Mouse (Mus musculus): ENCODE results near the gene Supt4a. TPM values are rescaled to one million over a fixed set of nuclear protein-coding genes. Genes with fewer than 3 reads are reported as not detected.
A peak's percentile ranks its signal among the peaks of the same experiment; 100 is the strongest.

The Supt4a gene
- polyA plus RNA-seq, 1 experiment from 2014 or later, result 111 TPM

DNA sequence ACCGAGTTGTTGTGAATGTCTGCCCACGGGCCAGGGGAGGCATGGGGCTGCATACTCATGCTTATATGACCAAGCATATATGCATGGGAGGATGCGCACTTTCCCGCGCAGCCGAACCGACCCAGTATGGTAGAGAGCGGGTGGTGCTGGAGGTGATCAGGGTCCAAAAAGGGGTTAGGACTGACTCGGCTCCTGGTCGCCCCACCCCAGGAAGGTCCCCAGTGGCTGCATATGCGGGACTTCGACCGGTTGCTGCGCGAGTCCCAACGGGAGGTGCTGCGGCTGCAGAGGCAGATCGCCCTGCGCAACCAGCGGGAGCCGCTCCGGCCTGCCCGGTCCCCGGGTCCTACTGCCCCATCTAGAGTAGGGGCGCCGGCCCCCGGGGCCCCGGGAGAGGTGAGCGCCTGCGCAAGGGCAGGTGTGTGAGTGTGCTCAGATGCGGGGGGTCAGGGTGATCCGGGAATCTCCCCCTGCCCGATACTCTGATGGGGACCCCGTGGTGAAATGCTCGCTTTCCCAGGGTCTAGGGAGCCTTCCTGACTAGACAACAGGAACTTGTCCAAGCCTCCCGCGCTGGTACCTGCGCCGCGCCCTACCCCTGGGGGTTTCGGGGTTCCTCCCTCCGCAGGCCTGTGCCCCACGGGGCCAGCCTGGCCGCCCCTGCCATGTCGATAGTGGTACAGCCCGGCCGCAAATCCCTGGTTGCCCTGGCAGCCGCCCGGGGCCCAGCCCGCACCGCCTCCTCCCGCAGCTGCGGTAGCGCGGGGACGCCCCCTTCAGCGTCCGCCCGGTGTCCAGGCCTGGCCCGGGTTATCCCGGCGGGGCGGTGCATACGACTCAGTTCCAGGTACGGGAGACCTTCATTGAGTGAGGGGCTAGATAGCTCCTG, 26.9 kb downstream of the Supt4a start:
- peak; percentile 25; the same call in 1 of the 2 replicates for ATAC-seq (replicated peaks; ENCODE audit: extremely low read depth, insufficient read depth, low FRiP score)
- peaks cover 12% of the 10 kb centered on the region for H3K4me1 ChIP-seq (ENCODE audit: control insufficient read depth, insufficient read depth, low read length)
- H3K9me3 ChIP-seq (replicated peaks; ENCODE audit: control insufficient read depth, low read length), result no peaks in the 10 kb centered on the region
- H3K36me3 ChIP-seq (ENCODE audit: control insufficient read depth, insufficient read depth), result no peaks in the 10 kb centered on the region
- H3K9ac ChIP-seq (ENCODE audit: low read length), result peak overlapping the region; percentile 42
- no peak overlapping the region for H3K27ac ChIP-seq (ENCODE audit: low read length)
- H3K27me3 ChIP-seq (ENCODE audit: control insufficient read depth, insufficient read depth, low read length), result peaks cover 79% of the 10 kb centered on the region
- H3K4me3 ChIP-seq (ENCODE audit: low read length), result peak overlapping the region; percentile 46
- H3K4me2 ChIP-seq (ENCODE audit: low read depth, low read length), result peak overlapping the region; percentile 70
- 2% methylated on average over 65 of the region's 65 CpGs for WGBS

DNA sequence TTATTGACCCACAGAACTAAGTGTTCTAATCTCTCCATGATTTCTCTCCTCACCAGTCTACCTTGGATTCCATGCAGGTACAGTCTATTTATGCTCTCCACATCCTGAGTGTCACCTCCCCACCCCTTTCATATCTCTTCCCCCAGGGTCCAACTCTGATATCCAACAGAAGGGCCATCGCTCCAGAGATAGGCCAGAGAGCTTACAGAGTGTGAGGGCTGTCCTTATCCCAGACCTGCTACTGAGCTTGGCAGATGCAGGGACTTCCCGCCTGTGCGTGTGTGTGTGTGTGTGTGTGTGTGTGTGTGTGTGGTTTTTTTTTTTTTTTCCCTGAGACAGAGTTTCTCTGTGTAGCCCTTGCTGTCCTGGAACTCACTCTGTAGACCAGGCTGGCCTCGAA, 31.4 kb downstream of the Supt4a start:
- peaks cover 39% of the 10 kb centered on the region for H3K27me3 ChIP-seq (ENCODE audit: control insufficient read depth, insufficient read depth, low read length)
- H3K9me3 ChIP-seq (replicated peaks; ENCODE audit: control insufficient read depth, low read length), result no peaks in the 10 kb centered on the region
- no peak overlapping the region for H3K4me2 ChIP-seq (ENCODE audit: low read depth, low read length)
- no peak overlapping the region for H3K4me3 ChIP-seq (ENCODE audit: low read length)
- H3K9ac ChIP-seq (ENCODE audit: low read length), result no peak overlapping the region
- 70% methylated on average over 4 of the region's 4 CpGs for WGBS
- peaks cover 7% of the 10 kb centered on the region for H3K4me1 ChIP-seq (ENCODE audit: control insufficient read depth, insufficient read depth, low read length)
- H3K36me3 ChIP-seq (ENCODE audit: control insufficient read depth, insufficient read depth), result no peaks in the 10 kb centered on the region
- no peak for ATAC-seq (replicated peaks; ENCODE audit: extremely low read depth, insufficient read depth, low FRiP score)
- H3K27ac ChIP-seq (ENCODE audit: low read length), result no peak overlapping the region

DNA sequence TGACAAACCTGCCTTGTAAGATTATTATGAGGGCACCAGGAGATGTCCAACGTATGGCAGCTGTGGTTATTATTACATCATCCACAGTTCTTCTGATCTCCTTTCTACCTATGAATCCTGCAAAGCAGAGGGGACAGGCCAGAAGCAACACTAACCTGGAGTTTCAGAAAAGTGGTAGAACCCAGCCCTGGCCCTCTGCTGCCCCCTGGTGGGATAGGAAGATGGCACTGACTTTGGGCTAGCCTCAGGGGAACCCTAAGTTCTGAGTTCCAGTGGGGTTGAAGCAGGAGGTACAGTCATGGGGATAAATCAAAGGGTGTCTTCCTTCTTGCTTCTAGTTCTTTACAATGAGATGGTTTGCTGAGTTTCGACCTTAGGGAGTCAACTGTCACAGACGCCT, 33.6 kb downstream of the Supt4a start:
- WGBS, result 48% methylated on average over 3 of the region's 3 CpGs
- Histone ChIP-seq H3K4me1 (ENCODE audit: control insufficient read depth, insufficient read depth, low read length) (no peaks in the 10 kb centered on the region), H3K27me3 (ENCODE audit: control insufficient read depth, insufficient read depth, low read length) (peaks cover 17% of the 10 kb centered on the region), H3K36me3 (ENCODE audit: control insufficient read depth, insufficient read depth) (no peaks in the 10 kb centered on the region), H3K4me3 (ENCODE audit: low read length) (no peak overlapping the region), H3K9ac (ENCODE audit: low read length) (no peak overlapping the region), H3K27ac (ENCODE audit: low read length) (no peak overlapping the region), H3K9me3 (replicated peaks; ENCODE audit: control insufficient read depth, low read length) (no peaks in the 10 kb centered on the region), H3K4me2 (ENCODE audit: low read depth, low read length) (no peak overlapping the region)
- ATAC-seq (replicated peaks; ENCODE audit: extremely low read depth, insufficient read depth, low FRiP score), result no peak

DNA sequence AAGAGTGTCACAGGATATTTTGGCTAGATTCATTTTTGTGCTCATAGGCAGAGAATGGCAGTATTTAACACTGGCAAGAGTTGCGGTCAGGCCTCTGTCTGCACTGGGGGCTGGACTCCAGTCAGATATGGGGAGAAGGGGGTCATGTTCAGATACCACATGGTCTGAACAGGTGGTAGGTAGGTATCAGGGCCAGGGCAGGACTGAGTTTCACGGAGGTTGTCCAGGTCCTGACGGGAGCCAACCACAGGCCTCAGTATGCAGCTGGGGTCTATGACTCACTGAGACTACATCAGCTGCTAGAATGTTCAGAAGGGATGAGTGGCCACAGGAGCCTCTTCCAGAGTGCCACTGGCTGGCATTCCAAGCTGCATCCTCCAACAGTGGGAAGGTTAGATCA, 35.0 kb downstream of the Supt4a start:
- no peak overlapping the region for H3K4me2 ChIP-seq (ENCODE audit: low read depth, low read length)
- H3K36me3 ChIP-seq (ENCODE audit: control insufficient read depth, insufficient read depth), result no peaks in the 10 kb centered on the region
- H3K9ac ChIP-seq (ENCODE audit: low read length), result no peak overlapping the region
- no peak overlapping the region for H3K4me3 ChIP-seq (ENCODE audit: low read length)
- H3K27ac ChIP-seq (ENCODE audit: low read length), result no peak overlapping the region
- H3K27me3 ChIP-seq (ENCODE audit: control insufficient read depth, insufficient read depth, low read length), result 0 out of 2 replicates have a peak, but pooled peaks cover 9% of the 10 kb centered on the region
- WGBS, result 76% methylated on average over 3 of the region's 3 CpGs
- no peaks in the 10 kb centered on the region for H3K9me3 ChIP-seq (replicated peaks; ENCODE audit: control insufficient read depth, low read length)
- ATAC-seq (replicated peaks; ENCODE audit: extremely low read depth, insufficient read depth, low FRiP score), result no peak
- H3K4me1 ChIP-seq (ENCODE audit: control insufficient read depth, insufficient read depth, low read length), result no peaks in the 10 kb centered on the region

DNA sequence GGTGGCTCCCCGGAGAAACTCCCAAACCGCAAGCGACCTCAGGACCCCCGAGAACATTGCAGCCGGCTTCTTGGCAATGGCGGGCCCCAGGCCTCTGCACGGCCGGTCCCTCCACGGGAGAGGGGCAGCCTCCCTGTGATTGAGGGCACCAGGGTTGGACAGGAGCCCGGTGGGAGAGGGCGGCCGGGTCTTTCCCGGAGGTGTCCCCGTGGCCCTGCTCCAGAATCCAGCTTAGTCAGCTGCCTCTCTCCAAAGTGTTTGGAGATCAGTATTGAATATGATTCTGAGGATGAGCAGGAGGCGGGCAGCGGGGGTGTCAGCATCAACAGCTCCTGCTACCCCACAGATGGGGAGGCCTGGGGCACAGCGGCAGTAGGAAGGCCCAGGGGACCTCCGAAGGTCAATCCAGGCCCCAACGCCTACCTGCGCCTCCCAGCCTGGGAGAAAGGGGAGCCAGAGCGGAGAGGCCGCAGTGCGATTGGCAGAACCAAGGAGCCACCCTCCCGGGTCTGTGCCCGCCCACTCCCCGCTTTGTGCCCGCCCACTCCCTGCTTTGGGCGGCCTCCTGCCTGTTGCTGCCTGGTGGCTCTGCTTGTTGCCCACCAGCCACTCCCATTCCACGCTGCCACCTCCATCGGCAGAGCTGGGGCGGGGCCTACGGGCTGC, 40.9 kb downstream of the Supt4a start:
- H3K27ac ChIP-seq (ENCODE audit: low read length), result no peak overlapping the region
- ATAC-seq (replicated peaks; ENCODE audit: extremely low read depth, insufficient read depth, low FRiP score), result peak; percentile 62; the same call in 1 of the 2 replicates
- no peaks in the 10 kb centered on the region for H3K36me3 ChIP-seq (ENCODE audit: control insufficient read depth, insufficient read depth)
- 11% methylated on average over 30 of the region's 32 CpGs for WGBS
- no peaks in the 10 kb centered on the region for H3K9me3 ChIP-seq (replicated peaks; ENCODE audit: control insufficient read depth, low read length)
- H3K4me1 ChIP-seq (ENCODE audit: control insufficient read depth, insufficient read depth, low read length), result peaks cover 5% of the 10 kb centered on the region; the same call in 1 of the 2 replicates
- peak overlapping the region; percentile 67 for H3K4me2 ChIP-seq (ENCODE audit: low read depth, low read length)
- peak overlapping the region; percentile 42 for H3K4me3 ChIP-seq (ENCODE audit: low read length)
- H3K27me3 ChIP-seq (ENCODE audit: control insufficient read depth, insufficient read depth, low read length), result peaks cover 13% of the 10 kb centered on the region; the same call in 1 of the 2 replicates
- H3K9ac ChIP-seq (ENCODE audit: low read length), result peak overlapping the region; percentile 64

DNA sequence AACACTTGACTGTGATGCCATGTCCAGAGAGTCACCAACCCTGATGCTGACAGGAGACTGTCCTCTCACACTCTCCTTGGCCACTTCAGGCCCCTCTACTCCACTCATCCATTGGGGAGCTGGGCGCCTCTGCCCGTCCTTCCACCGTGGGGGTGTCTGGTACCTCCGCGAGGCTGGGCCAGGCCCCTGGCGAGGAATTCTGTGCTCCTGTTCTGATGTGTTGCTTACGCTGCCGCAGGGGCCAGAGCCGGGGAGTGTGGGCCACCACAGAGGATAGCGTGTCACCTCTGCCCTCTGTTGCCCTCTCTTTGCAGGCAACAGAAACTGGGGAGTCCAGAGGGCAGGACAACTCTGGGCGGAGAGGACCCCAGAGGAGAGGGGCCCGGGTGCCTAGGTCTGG, 41.6 kb downstream of the Supt4a start:
- ATAC-seq (replicated peaks; ENCODE audit: extremely low read depth, insufficient read depth, low FRiP score), result no peak
- Histone ChIP-seq H3K9ac (ENCODE audit: low read length) (0 out of 2 replicates have a peak overlapping the region, but pooled peaks have one; percentile 33), H3K27me3 (ENCODE audit: control insufficient read depth, insufficient read depth, low read length) (peaks cover 13% of the 10 kb centered on the region; the same call in 1 of the 2 replicates), H3K9me3 (replicated peaks; ENCODE audit: control insufficient read depth, low read length) (no peaks in the 10 kb centered on the region), H3K4me3 (ENCODE audit: low read length) (peak overlapping the region; percentile 42), H3K27ac (ENCODE audit: low read length) (no peak overlapping the region), H3K4me1 (ENCODE audit: control insufficient read depth, insufficient read depth, low read length) (peaks cover 5% of the 10 kb centered on the region; the same call in 1 of the 2 replicates), H3K36me3 (ENCODE audit: control insufficient read depth, insufficient read depth) (no peaks in the 10 kb centered on the region), H3K4me2 (ENCODE audit: low read depth, low read length) (peak overlapping the region; percentile 67)
- 42% methylated on average over 12 of the region's 12 CpGs for WGBS

DNA sequence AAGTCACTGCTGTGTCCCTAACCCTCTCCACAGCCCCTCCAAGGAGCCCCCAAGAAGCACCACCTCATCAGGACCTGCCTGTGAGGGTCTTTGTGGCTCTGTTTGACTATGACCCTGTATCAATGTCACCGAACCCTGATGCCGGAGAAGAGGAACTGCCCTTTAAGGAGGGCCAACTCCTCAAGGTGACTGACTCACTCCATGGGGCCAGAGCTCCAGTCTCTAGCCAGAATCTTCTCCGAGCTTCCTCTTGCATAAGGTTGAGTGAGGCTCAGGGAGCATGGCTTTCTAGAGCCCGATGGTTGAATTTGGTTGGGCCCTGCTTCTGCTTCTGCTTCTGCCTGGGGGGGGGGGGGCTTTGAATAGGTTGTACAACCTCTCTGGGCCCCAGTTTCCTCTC, 42.0 kb downstream of the Supt4a start:
- WGBS, result 82% methylated on average over 4 of the region's 4 CpGs
- Histone ChIP-seq H3K4me1 (ENCODE audit: control insufficient read depth, insufficient read depth, low read length) (peaks cover 5% of the 10 kb centered on the region; the same call in 1 of the 2 replicates), H3K4me3 (ENCODE audit: low read length) (no peak overlapping the region), H3K27me3 (ENCODE audit: control insufficient read depth, insufficient read depth, low read length) (peaks cover 13% of the 10 kb centered on the region; the same call in 1 of the 2 replicates), H3K9ac (ENCODE audit: low read length) (no peak overlapping the region), H3K27ac (ENCODE audit: low read length) (no peak overlapping the region), H3K9me3 (replicated peaks; ENCODE audit: control insufficient read depth, low read length) (no peaks in the 10 kb centered on the region), H3K36me3 (ENCODE audit: control insufficient read depth, insufficient read depth) (no peaks in the 10 kb centered on the region), H3K4me2 (ENCODE audit: low read depth, low read length) (no peak overlapping the region)
- no peak for ATAC-seq (replicated peaks; ENCODE audit: extremely low read depth, insufficient read depth, low FRiP score)

DNA sequence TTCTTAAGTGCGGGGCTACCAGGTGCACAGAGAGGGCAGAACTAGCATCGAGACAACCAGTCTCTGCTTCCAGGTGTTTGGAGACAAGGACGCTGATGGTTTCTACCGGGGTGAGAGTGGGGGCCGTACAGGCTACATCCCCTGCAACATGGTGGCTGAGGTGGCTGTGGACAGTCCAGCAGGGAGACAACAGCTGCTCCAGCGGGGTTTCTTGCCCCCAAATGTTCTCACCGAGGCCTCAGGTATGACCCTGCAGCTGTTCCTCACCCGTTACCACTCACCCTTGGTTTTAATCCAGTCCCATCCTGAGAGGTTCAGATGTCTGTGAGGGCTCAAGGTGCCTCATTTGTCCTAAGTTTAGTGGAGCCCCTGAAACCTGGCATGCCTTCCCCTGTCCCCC, 42.8 kb downstream of the Supt4a start:
- no peak overlapping the region for H3K4me2 ChIP-seq (ENCODE audit: low read depth, low read length)

DNA sequence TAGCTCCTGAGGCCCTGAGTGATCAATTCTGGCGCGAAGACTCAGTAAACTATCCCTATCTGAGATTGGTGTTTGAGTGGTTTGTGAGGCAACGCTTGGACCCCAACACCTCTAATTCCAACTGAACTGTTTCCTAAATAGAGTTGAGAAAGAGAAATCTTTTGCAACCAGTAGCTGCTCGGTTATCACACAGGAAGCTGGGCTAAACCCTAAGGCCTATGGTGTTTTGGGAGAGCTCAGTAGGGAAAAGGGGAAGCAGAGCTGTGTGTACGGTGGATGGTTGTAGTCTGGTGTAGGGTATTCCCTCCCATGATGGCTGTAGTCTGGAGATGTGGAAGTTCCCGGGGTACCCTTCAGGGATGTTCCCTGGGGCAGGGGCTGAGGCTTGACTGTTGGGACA, 52.7 kb downstream of the Supt4a start:
- Histone ChIP-seq H3K4me3 (ENCODE audit: low read length) (no peak overlapping the region), H3K36me3 (ENCODE audit: control insufficient read depth, insufficient read depth) (no peaks in the 10 kb centered on the region), H3K27me3 (ENCODE audit: control insufficient read depth, insufficient read depth, low read length) (no peaks in the 10 kb centered on the region), H3K9ac (ENCODE audit: low read length) (no peak overlapping the region), H3K27ac (ENCODE audit: low read length) (no peak overlapping the region), H3K4me1 (ENCODE audit: control insufficient read depth, insufficient read depth, low read length) (no peaks in the 10 kb centered on the region), H3K4me2 (ENCODE audit: low read depth, low read length) (no peak overlapping the region), H3K9me3 (replicated peaks; ENCODE audit: control insufficient read depth, low read length) (no peaks in the 10 kb centered on the region)
- ATAC-seq (replicated peaks; ENCODE audit: extremely low read depth, insufficient read depth, low FRiP score), result no peak
- whole genome bisulfite sequencing, result 73% methylated on average over 6 of the region's 6 CpGs

More for the DNA sequence above, 42.8 kb downstream of the Supt4a start:
- peaks cover 13% of the 10 kb centered on the region; the same call in 1 of the 2 replicates for H3K27me3 ChIP-seq (ENCODE audit: control insufficient read depth, insufficient read depth, low read length)
- WGBS, result 75% methylated on average over 8 of the region's 8 CpGs
- peaks cover 5% of the 10 kb centered on the region; the same call in 1 of the 2 replicates for H3K4me1 ChIP-seq (ENCODE audit: control insufficient read depth, insufficient read depth, low read length)
- H3K9ac ChIP-seq (ENCODE audit: low read length), result no peak overlapping the region
- no peak overlapping the region for H3K4me3 ChIP-seq (ENCODE audit: low read length)
- no peak overlapping the region for H3K27ac ChIP-seq (ENCODE audit: low read length)
- no peaks in the 10 kb centered on the region for H3K36me3 ChIP-seq (ENCODE audit: control insufficient read depth, insufficient read depth)
- H3K9me3 ChIP-seq (replicated peaks; ENCODE audit: control insufficient read depth, low read length), result no peaks in the 10 kb centered on the region
- ATAC-seq (replicated peaks; ENCODE audit: extremely low read depth, insufficient read depth, low FRiP score), result no peak
